Mouse (Mus musculus) heart, postnatal 25 days (tissue): ENCODE measurements around the gene Fyn. TPM values are rescaled to one million over a fixed set of nuclear protein-coding genes. Genes with fewer than 3 reads are reported as not detected.

ENCODE experiments used
- DNase-seq: peaks from one replicate; pipeline ENCODE4 v3.0.0; 2022; ENCODE audit warnings: low spot score
- intact Hi-C: fragments of 180-260 bp; cut with DNase I; formaldehyde crosslinking; loops from one replicate; pipeline ENCODE4 v1.15.1; 2025
- total RNA-seq, 2 experiments: library from RNA; stranded (reverse); gene quantifications; 2 replicates each; pipeline ENCODE4 v1.2.3; 2021

Gene Fyn
- total RNA-seq, 2 experiments from 2014 or later, result 29.1 to 42.5 TPM

DNA sequence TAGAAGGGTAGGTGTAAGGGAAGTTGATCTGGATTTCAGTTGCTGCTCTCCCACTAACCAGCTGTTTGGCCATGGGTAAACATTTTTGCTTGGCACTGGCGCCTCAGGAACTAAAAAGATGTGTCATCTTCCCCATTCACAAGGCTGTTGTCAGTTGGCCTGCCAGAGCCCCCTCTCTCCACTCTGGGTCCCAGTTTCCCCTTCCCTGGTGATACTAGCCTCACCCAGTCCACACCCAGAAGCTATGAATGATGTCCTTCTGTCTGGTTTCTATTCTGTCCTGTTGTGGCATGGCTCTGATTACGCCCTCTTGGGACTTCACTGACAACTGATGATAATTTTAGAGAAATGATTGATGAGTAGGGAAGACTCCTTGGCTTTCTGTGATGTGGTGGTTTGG is 38.9 kb downstream of the Fyn start:
- DNase-seq, result no peak
- intact Hi-C loops, result no loop called here

DNA sequence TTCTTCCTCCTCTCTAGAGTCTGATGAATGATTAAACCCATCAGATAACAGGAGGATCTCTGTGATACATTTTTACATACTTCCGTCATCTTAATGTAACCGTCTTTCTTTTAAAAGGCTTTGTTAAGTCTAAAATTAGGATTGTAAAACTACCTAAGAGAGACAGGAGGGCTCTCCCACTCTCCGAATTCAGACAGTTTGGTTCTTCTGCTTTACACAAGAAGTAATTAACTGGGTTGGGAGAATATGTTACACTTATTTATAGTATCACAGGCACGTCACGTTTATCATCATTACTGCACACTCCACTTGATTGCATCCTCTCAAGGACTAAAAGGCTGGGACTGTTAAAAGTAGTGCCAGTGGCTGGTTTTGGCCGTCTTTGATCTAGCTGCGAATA is 40.9 kb downstream of the Fyn start:
- intact Hi-C loops, result no loop called here
- DNase-seq, result no peak

DNA sequence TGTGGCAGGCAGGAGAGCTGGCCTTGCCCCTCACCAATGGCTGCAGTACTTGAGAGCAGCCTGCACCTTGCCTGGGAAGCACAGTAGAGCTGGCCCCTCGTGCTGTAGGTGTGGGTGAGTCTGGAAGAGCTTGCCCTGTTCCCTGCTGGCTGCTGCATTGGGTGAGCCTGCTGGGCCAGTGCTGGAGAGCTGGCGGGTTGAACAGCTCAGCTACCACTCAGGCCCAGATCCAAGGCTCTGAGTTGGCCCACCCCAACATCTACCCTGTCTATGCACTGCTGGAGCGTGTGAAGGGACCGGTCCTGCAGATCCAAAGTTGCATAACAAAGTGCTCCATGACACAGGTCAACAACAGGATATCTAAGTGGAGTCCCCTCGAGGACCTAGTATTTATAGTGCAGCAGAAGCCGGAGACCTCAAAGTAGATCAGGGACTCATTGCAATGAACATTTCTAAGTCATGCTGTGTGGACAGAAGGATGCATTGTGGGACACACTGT is 41.5 kb downstream of the Fyn start:
- intact Hi-C loops, result no loop called here
- no peak for DNase-seq

DNA sequence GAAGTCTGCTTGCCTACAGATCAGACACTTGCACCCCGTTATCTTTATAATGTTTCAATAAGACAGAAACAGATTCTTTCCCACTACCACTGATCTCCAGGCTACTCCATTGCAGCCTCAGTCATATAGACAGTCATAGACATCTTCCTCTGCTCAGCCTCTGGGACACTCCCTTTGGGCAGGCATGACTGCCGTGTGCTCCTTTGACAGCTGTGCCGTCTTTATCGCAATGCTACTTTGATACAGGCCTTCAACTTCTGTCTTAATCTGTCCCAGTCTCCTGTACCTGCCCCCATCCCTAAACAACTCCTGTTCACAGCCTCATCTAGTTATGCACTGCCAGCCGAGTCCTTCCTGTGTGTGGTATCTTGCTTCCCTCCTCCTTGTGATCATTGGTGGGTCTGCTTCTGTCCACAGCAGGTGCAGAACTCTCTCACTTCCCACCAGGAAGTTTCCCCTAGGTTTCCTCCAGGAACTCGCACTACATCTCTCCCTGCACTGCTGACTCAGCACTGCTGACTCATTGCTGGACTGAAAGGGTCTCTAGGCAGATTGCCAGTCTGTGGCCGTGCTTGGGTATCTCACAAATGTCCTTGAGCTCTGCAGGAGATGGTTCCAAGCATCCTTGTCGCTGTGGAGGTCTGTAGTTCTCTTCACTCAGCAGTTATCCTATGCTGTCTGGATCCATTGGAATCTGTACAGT is 43.4 kb downstream of the Fyn start:
- no peak for DNase-seq
- intact Hi-C loops, result no loop called here

DNA sequence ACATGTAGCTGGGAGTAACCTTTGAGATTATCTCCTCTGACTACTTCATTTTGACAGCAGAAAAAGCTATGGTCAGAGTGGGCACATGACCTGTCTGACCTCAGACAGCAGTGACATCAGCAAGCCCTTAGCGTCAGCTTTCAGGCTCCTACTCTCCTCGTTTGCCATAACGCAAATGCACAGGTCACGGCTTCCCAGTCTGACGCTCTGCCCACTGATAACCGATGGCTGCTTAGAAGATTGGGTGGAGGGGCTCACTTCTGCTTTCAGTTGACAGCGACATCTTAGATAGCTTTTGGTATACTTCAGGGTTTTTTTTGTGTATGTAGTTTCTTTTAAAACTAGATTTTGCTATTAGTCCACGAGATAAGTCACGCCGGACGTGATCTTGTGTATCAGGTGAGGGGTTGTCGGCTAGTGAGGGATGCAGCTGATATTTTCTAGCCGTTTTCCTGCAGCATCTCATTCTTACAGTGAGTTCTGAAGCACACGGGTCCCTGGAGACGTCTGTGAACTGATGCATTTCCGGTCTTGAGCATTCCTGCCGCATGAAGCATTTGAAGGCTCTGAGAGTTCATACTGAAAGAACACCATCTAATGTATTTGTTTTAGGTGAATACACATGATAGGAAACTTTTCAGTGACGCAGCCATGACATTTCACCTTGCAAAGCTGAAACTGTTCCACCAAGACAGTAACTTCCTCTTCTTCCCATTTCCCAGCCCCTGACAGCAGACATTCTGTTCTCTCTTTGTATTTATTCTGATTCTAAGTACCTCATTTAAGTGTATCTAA is 44.4 kb downstream of the Fyn start:
- intact Hi-C loops, result no loop called here
- no peak for DNase-seq

DNA sequence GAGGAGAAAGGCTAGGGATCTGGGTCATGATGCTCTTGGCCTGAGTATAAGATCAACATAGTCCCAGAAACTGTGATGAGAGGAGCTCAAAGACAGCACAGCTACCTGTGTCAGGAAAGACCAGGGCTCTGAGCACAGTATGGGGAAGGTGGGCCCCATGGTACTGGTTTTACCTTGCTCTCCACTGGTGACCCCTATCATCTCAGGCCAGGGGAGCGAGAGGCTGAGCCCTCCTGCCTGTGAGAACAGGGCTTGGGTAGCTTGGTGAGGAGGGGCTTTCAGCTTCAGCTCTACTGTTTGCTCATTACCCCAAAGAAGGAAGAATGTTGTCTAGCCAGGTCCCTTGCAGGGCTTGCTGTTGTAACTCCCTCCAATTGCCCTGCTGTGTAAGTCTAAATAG is 45.4 kb downstream of the Fyn start:
- intact Hi-C loops, result no loop called here
- no peak for DNase-seq

DNA sequence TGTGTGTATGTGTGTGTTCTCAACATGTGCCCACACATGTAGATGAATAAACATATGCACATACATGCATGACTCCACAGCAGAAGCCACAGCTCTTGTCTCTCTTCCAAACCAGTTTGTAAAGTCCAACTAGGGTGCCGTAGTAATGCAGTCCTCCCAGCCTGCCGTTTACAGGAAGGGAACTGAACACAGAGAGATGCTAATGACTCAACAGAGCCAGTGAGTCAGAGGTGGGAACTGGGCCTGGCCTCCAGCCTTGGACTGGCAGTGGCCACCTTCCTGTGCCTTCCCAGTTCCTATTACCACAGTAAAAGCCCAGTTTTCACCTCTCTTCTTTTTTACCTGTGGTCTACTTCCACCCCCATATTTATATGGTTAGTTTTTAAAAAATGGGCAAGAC is 46.9 kb downstream of the Fyn start:
- peak; percentile 48 for DNase-seq
- intact Hi-C loops, result no loop called here

DNA sequence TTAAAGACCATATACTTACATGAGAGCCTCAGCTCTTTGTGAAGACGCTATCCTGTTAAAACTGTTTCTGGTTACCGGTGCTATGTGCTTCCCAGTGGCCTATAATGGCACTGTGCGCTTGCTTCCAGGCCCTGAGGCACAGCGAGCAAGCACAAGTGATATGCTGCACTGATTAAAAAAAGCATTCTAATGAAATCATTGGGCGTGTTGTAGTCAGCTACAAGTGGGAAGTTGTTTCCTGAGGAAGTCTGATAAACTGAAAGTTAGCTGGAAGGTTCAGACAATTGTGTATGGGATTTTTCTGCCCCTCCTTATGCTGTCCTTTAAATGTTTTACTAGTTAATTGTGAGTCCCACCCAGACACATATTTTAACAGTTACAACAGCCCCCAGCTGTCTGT is 49.0 kb downstream of the Fyn start:
- no peak for DNase-seq
- intact Hi-C loops, result no loop called here

DNA sequence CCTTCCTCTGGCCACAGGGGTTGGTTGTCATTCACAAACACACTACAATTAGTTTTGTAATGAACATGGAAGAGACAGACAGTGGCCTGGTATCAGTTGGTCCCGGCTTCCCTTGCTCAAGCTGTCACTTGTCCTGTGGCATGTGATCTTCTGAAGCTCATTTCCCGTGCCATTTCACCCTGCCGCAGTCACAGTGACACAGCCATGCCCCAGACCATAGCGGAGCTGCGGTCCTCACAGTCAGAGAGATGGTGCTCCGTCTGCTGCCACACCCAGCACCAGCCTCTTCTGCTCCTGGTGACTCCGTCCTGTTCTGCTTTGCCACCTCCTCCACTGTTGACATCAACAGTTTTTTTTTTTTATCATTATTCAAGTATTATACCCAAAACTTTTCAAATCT is 49.7 kb downstream of the Fyn start:
- DNase-seq, result no peak
- intact Hi-C loops, result no loop called here

DNA sequence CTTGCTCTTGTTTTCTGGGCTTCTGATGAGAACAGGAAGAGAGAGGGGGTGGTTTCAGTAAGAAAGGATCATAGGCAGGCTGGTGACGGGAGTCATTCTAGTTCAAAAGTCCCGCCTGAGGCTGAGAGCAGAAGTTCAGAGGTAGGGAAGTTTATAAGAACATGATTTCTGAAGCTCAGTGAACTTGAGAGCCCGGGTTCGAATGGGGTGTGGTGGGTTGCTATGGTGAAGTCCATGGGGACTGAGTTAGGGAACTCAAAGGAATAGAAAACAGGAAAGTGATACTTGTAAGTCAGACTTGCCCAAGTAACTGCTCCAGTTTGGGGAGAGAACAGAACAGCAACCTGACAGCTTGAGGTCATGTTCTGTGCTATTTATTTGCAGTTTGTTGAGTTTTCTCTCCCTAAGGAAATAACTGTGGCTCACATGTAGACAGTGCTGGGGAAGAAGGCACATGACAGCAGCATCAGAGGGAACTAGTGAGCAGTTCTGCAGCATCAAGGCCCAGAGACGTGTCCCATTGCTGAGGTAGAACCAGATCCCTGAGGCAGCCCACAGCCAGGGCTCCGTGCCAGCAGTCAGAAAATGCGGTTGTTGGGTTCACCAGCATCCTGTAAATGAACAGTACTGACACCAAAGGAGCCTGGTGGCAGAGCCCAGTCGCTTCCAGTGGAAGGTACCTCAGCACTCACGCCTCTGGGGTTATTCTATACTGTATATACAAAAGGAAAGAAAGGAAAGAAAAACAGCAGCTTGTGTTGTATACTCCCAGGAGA is 52.4 kb downstream of the Fyn start:
- intact Hi-C loops, result no loop called here
- no peak for DNase-seq

DNA sequence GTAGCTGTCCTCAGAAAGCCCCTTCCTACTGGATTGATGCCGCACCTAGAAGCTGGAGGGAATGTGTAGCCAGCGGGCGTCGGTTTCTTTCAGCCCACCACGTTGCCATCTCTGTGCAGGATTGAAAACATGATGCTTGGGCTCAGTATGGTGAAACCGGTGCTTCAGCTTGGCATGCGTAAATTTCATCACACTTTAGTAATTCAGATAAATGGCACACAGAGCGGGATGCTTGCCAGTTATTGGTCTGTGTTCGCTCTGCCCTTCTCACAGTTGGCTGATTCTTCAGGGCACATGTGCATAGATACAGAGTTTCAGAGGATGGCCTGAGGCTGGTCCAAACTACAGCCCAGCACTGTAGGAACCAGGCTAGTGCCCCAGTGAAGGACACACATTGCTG is 53.1 kb downstream of the Fyn start:
- intact Hi-C loops, result no loop called here
- DNase-seq, result no peak

DNA sequence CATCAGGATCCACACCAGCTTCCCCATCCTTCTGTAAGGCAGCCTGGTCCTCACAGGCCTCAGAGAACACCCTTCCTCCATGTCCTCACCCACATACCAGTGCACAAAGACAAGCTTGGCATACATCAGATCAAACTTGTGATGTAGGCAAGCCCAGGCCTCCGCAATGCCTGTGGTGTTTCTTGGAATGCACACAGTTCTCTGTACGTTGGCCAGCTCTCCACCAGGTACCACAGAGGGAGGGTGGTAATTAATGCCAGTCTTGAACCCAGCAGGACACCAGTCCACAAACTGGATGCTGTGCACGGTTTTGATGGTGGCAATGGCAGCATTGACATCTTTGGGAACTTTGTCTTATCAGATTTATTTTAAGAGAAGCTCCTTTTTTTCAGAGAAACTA is 56.0 kb downstream of the Fyn start:
- intact Hi-C loops, result no loop called here
- DNase-seq, result no peak

DNA sequence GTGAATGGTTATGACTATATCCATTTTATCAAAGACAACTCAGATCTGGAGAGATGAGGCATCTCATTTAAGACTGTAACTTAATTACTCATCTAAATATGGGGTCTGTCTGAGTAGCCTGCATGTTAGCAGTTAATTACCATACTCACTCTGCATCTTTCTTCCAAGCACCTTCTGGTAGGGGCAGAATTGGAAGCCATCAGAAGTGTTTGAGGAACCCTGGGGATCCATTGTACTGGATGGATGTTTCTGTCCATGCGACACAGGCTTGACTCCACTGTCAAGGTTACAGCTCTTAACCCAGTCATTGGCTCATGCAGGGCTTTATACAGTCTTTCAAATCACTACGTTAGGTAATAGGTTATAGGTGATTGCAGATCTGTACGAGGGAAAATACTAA is 57.4 kb downstream of the Fyn start:
- DNase-seq, result no peak
- intact Hi-C loops, result no loop called here

DNA sequence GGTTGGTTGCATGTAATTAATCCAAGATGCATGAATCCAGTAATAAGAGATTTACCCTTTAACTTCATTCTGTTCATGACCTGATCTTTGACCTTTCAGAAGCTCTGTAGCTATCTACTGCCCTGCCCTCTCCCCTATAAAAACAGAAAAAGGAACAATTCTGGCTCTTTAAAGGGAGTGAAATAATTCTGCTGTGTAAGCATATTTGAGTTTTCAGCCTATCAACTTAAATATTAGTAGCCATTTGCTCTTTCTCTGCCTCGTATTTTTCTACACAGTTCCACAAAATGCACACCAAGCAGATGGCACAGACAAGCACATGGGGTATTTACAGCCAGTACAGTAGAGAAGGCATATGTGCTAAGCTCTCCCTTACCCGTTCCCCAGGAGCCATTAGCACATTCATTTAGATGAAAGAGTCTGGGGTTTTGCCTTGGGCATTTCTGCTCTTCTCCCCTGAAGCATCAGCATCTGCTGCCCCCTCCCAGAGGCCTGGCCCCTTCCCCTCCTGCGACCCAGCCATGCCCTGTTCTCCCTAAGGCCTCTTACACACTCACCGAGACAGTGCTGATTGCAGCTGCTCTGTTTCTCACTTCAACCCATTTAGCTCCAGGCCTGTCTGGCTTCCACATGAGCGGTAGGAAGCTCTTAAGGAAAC is 58.3 kb downstream of the Fyn start:
- intact Hi-C loops, result no loop called here
- no peak for DNase-seq

DNA sequence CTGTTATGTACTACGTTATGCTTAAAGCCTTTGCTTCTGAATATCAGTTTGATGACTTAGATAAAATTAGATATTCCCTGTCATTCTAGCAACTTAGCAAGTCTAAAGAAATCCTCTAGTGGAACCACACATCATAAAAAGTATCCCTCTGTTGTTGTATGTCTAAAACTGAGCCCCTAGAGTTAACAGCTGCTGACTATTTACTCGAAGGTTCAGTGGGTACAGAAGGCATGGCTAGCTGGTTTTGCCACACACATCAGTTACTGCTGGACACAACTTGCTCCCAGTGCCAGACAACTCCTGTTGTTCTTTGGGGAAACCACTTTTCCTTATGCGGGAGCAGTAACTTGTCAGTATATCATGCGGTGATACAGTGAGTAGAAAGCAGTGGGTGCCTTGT is 61.0 kb downstream of the Fyn start:
- intact Hi-C loops, result no loop called here
- DNase-seq, result no peak

DNA sequence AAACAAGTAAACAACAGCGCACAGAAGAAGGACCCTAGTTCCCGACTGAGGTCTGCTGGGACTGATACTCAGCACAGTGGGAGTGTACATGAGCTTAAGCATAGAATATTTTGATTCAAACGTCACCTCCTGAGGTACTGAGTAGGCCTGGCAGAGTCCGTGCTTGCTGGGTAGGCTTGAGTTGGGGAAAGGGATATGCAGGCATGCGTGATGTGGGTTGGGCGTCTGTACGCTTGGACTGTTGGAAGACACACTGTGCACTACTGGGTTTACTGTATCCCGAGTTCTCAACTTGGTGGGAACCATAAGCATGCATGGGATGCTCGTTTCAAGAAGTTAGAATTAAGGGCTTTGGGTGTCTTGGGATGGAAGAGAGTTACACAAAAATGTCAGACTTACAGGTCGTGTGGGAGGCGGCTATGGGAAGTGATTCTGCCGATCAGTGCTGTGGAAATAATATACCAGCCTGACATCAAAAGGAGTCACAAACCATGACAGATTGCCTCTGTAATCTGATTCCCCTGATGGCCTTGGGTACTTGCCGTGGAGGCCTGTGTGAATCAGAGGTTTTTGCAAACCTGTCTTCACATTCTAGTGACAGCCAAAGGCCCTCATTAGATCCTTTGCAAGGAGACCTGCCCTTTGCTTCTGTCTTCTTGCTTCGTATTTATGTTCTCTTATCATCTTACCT is 61.6 kb downstream of the Fyn start:
- intact Hi-C loops, result no loop called here
- no peak for DNase-seq

DNA sequence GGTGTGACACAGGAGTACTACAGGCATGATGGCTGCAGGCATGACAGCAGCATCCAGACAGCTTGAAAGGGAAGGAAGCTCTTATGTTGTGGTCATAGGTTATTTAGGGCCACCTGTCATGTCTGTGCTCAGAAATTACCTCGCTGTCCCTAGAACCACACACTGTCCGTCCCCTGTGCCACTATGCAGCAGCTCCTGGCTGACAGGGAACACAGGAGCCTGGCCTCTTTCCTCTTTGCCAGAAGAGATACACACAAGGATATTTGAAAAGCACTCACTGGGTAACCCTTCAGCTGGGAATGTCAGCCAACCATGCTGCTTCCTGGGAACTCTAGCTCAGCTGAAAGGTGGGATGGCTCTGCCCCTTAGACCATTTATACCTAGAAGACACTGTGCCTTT is 62.6 kb downstream of the Fyn start:
- DNase-seq, result no peak
- intact Hi-C loops, result no loop called here

DNA sequence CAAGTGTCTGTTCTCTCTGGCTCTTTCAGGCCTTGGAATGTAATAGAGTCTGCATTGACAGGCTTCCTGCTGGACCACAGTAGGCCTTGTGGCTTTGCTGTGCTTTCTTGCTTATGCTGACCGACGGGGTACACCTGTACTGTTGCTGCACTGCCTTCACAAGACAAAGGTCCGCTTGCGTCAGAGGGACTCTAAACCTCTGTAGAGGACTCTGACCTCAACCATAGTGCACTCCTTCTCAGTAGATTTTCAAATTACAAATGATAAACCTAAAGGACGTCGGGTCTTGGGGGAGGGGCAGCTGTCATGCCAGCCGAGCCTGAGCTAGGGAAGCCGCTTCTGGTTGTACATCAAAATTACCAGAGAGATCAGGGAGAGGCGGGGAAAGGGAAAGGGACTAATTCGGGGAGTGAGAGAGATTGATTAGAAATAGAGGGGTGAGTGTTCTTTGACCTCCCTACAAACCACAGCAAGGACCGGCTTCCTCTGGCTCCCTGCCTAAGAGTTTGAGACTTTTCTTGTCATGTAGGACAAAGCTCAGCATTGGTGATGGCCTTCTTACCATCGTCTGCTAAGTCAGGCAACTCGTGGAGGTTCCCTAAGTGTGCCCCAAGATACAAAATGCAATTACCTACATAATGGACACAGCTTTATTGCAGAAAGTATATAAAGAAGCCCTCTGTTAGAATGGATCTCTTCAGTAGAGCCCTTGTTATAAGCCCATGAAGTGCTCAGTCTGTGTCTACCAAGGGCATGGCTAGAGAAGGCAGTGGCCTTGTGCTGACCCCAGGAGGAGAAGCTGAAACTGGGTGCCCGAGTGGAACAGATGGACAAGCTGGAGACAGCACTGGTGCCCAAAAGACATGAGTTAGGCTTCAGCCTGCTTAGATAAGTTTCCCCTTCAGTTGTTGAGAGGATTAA is 64.3 kb downstream of the Fyn start:
- intact Hi-C loops, result no loop called here
- DNase-seq, result no peak

DNA sequence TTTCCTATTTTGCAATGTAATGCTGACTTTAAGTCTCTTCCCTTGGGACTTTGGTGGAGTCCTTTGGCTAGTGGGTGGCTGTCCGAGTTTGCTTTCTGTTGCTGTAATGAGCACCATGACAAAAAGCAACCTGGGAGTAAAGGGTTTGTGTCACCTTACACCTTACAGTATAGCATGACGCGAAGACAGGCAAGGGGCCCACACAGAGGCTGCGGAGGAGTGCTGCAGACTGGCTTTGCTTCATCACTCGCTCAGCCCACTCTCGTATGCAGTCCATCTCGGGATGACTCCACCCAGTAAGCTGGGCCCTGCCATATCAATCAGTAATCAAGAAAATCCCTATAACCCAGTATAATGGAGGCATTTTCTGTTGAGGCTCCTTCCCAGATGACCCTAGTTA is 65.2 kb downstream of the Fyn start:
- intact Hi-C loops, result no loop called here
- DNase-seq, result no peak
